Mouse (Mus musculus) limb, embryonic 11.5 days (tissue): ENCODE data around the gene Phactr1. TPM values are rescaled to one million over a fixed set of nuclear protein-coding genes. Genes with fewer than 3 reads are reported as not detected.
"Not testable (repeated sequence)": the region's sequence is repeated elsewhere in the genome, so short reads cannot be mapped to it uniquely, and the experiment has no call there.

Experiments used
- ATAC-seq: fragments of 200-750 bp; cut with Nextera tagmentation; 2 replicates; pipeline ENCODE4 v1.8.0; 2017; ENCODE audit warnings: low read depth; ENCODE audit not compliant: insufficient number of reproducible peaks, low FRiP score, low TSS enrichment
- DNase-seq: peaks from one replicate; pipeline ENCODE4 v3.0.0-alpha.2; 2015; ENCODE audit warnings: low spot score
- H3K27ac ChIP-seq: fragments of 300-500 bp; sonication (generic); replicated peaks from 2 replicates; pipeline ENCODE4 v1.5.1; 2014; ENCODE audit warnings: low read depth, mild to moderate bottlenecking, low read length
- H3K27me3 ChIP-seq: fragments of 300-500 bp; sonication (generic); 2 replicates; pipeline ENCODE4 v1.6.1; 2014; ENCODE audit warnings: mild to moderate bottlenecking, low read length, mixed read lengths; ENCODE audit not compliant: control insufficient read depth, insufficient read depth
- H3K36me3 ChIP-seq: fragments of 300-500 bp; sonication (generic); 2 replicates; pipeline ENCODE4 v1.6.1; 2014; ENCODE audit warnings: mild to moderate bottlenecking, low read length, moderate library complexity, mixed read lengths; ENCODE audit not compliant: control insufficient read depth, insufficient read depth
- H3K4me1 ChIP-seq: fragments of 300-500 bp; sonication (generic); 2 replicates; pipeline ENCODE4 v1.6.1; 2014; ENCODE audit warnings: low read length, mixed read lengths; ENCODE audit not compliant: control insufficient read depth, insufficient read depth
- H3K4me2 ChIP-seq: fragments of 300-500 bp; sonication (generic); 2 replicates; pipeline ENCODE4 v1.6.1; 2014; ENCODE audit warnings: low read depth, mild to moderate bottlenecking, moderate library complexity; ENCODE audit not compliant: severe bottlenecking
- H3K4me3 ChIP-seq: fragments of 300-500 bp; sonication (generic); 2 replicates; pipeline ENCODE4 v1.5.1; 2014; ENCODE audit warnings: low read depth, low read length
- H3K9ac ChIP-seq: fragments of 300-500 bp; sonication (generic); 2 replicates; pipeline ENCODE4 v1.6.1; 2014; ENCODE audit warnings: mild to moderate bottlenecking, low read length
- H3K9me3 ChIP-seq: fragments of 300-500 bp; sonication (generic); 2 replicates; pipeline ENCODE4 v1.6.1; 2016; ENCODE audit warnings: low read length; ENCODE audit not compliant: control insufficient read depth
- WGBS: fragments of 180-500 bp; shearing (Covaris S2); extraction: QIAGEN DNeasy Blood & Tissue Kit; methylation state at CpG from one replicate; pipeline ENCODE4 v1.1.7; 2014; 5-methylcytosine and 5-hydroxymethylcytosine counted together
- polyA plus RNA-seq: library from polyadenylated mRNA; unstranded; fragments of >200 nt; fragmentation: Nextera tagmentation; extraction: Ambion mirVana; gene quantifications from 2 replicates; pipeline ENCODE4 v1.2.1, GENCODE M21; 2014

Phactr1 gene
- polyA plus RNA-seq, 1 experiment from 2014 or later, result 5.4 TPM

DNA sequence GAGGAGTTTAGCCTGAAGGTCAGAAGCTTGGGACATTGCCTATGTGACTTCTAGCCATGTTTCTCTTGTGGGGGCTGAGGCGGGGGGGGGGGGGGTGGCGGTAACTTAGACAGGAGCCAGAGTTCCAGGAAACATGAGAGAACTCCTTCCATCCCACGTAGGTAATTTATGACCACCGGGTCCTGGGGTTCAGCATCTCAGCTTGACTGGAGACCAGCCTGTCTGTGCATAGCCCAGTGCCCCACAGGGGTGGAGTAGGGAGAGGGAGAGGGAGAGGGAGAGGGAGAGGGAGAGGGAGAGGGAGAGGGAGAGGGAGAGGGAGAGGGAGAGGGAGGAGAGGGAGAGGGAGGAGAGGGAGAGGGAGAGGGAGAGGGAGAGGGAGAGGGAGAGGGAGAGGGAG lies 264.8 kb downstream of the Phactr1 start:
- not testable (repeated sequence) for H3K4me2 ChIP-seq, H3K9ac ChIP-seq, H3K4me3 ChIP-seq, H3K36me3 ChIP-seq, DNase-seq, H3K9me3 ChIP-seq, H3K27me3 ChIP-seq, ATAC-seq, H3K4me1 ChIP-seq, H3K27ac ChIP-seq
- WGBS, result 20% methylated on average over 4 of the region's 4 CpGs

DNA sequence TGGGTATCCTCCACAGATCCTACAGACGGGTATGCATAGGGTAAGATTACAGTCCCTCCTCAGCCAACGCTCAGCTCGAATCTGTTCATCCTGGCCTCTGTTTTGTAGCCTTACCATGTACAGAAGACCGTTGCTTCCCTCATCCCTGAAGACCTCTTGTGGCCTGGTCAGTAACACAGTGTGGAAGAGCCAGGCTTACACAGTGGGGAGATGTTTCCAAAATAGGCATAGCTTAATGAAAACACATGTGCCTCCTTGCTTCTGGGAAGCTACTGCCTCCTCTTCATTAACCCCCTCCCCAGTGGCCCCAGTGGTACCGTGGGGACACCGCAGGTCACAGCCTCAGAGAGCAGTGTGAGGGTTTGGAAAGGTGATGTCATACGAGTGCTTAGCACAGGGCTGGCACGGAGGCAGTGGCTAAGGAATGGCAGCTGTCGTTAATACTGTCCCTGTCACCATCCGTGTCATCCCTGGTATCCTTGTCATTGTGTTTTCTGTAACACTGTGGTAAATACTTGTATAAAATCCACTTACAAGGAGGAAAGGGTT lies 268.4 kb downstream of the Phactr1 start:
- ATAC-seq (no peak), DNase-seq (no peak)
- H3K4me2 ChIP-seq, result no peak overlapping the region
- H3K9me3 ChIP-seq, result no peaks in the 10 kb centered on the region
- H3K27me3 ChIP-seq, result no peaks in the 10 kb centered on the region
- no peak overlapping the region for H3K27ac ChIP-seq
- WGBS, result 78% methylated on average over 10 of the region's 10 CpGs
- H3K36me3 ChIP-seq, result no peaks in the 10 kb centered on the region
- no peak overlapping the region for H3K9ac ChIP-seq
- no peak overlapping the region for H3K4me3 ChIP-seq
- no peaks in the 10 kb centered on the region for H3K4me1 ChIP-seq

DNA sequence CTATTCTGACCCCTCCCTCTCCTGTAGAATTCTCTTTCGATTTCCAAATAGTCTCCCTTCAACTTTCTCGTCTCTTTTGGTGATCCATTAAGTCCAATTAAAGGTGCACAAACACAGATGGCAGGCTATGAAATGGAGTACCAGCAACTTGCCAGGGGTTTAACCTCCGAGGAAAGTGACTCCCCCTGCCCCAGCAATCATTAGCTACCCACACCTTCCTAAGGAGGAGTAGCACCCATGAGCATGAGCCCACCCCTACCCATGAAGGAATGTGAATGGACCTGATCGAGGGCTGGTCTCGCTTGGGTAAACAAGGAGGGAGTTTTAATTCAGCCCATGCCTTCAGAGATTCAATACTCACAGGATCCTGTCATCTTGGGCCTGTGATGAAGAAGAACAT lies 268.9 kb downstream of the Phactr1 start:
- H3K27me3 ChIP-seq, result no peaks in the 10 kb centered on the region
- no peaks in the 10 kb centered on the region for H3K4me1 ChIP-seq
- ATAC-seq, result no peak

DNA sequence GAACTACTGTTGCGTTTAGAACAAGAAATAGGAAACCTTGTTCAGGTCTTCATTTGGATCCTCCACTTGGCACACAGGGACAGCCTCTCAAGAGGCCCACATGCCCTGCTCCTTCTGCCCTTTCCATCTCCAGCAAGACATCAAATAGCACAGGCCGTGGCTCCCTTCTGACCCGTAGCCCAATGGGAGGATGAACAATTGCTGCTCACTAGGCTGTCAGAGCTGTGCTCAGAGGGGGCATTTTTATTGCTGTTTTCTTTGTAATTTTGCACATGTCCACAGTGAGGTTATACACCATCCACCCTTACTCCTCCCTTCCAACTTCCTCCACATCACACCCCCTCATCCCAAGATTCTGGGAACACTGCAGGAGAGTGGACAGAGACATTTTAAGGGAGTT lies 269.6 kb downstream of the Phactr1 start:
- Histone ChIP-seq H3K27ac (no peak overlapping the region), H3K4me1 (no peaks in the 10 kb centered on the region), H3K27me3 (no peaks in the 10 kb centered on the region), H3K9me3 (no peaks in the 10 kb centered on the region), H3K4me3 (no peak overlapping the region), H3K36me3 (no peaks in the 10 kb centered on the region), H3K4me2 (no peak overlapping the region), H3K9ac (no peak overlapping the region)
- DNase-seq (no peak), ATAC-seq (no peak)
- WGBS, result 85% methylated on average over 3 of the region's 3 CpGs

More for the DNA sequence above, 268.9 kb downstream of the Phactr1 start:
- Histone ChIP-seq H3K4me3 (no peak overlapping the region), H3K9ac (no peak overlapping the region), H3K9me3 (no peaks in the 10 kb centered on the region), H3K36me3 (no peaks in the 10 kb centered on the region), H3K27ac (no peak overlapping the region), H3K4me2 (no peak overlapping the region)
- no peak for DNase-seq
- WGBS, result 71% methylated on average over 5 of the region's 5 CpGs

DNA sequence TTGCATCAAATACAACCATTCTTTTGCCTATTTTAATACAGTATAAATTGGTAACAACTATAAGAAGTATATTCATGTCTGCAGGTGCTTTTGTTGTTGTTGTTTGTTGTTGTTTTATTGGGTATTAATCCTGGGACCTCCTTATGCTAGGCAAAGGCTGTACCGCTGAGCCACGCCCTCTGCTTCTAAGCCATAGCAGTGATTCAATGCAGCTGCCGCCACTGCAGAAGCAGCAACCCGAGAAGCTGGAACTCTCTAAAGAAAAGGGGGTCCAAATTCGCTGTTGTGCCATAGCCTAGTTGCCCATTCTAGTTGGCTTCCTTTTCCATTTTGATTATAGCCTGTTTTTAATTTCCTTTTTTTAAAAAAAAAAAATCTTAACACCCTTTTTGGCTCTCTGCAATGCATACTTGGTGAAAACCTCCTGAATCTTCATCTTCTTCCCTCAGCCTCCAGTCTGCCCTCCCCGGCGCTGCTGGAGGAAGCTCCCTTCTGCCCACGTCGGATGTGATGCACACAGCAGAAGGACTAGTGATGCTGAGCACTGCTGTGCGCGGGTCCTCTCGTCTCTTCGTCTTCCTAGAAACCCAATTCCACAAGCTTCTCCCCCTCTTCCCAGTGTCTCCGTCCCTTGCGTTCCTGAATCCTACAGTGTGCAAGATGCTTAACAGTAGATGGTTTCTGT lies 271.8 kb downstream of the Phactr1 start:
- DNase-seq, result no peak
- WGBS, result 69% methylated on average over 15 of the region's 15 CpGs

DNA sequence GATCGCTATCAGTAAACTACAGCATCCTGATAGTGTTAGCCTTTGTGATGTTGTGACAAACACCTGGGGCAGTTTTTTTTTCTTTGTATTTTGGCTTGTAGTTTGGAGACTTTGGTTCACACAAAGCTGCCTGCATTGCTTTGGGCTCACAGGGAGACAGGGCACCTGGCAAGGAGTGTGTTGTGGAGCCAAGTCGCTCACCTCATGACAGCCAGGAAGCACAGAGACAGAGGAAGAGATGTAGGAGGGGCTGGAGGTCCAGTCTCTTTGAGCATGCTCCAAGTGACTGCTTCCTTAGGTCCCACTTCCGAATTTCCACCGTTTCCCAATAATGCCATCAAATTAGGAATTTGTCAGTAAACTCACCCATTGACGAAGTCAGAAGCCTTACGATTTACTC lies 272.6 kb downstream of the Phactr1 start:
- 90% methylated on average over 6 of the region's 6 CpGs for WGBS
- H3K9me3 ChIP-seq, result no peaks in the 10 kb centered on the region
- H3K4me3 ChIP-seq, result no peak overlapping the region
- no peak for DNase-seq
- H3K4me2 ChIP-seq, result no peak overlapping the region
- H3K27ac ChIP-seq, result no peak overlapping the region
- no peak for ATAC-seq
- no peak overlapping the region for H3K9ac ChIP-seq
- no peaks in the 10 kb centered on the region for H3K36me3 ChIP-seq
- H3K27me3 ChIP-seq, result no peaks in the 10 kb centered on the region
- no peaks in the 10 kb centered on the region for H3K4me1 ChIP-seq

More for the DNA sequence above, 271.8 kb downstream of the Phactr1 start:
- Histone ChIP-seq H3K27ac (no peak overlapping the region), H3K4me3 (no peak overlapping the region), H3K9me3 (no peaks in the 10 kb centered on the region), H3K36me3 (no peaks in the 10 kb centered on the region), H3K4me1 (no peaks in the 10 kb centered on the region), H3K27me3 (no peaks in the 10 kb centered on the region), H3K4me2 (no peak overlapping the region), H3K9ac (no peak overlapping the region)
- no peak for ATAC-seq

DNA sequence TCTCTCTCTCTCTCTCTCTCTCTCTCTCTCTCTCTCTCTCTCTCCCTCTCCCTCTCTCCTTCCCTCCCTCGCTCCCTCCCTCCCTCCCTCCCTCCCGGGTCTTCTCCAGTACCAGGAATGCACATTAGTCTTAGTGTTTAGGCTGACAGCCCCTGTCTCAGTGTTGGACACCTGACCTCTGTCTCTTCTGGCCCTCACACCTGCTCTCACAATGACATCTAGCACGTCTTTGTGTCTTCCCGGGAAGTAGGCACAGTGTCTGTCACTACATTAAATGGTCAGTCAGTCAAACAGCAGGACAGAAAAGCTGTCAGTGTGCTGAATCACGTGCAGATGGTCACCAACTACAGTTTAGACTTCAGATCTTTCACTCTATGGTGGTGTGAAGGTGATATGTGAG lies 273.7 kb downstream of the Phactr1 start:
- no peaks in the 10 kb centered on the region for H3K9me3 ChIP-seq
- H3K4me2 ChIP-seq, result no peak overlapping the region
- no peak for ATAC-seq
- no peak for DNase-seq
- H3K27me3 ChIP-seq, result no peaks in the 10 kb centered on the region
- H3K27ac ChIP-seq, result no peak overlapping the region
- no peaks in the 10 kb centered on the region for H3K4me1 ChIP-seq
- H3K9ac ChIP-seq, result no peak overlapping the region
- no peak overlapping the region for H3K4me3 ChIP-seq
- 70% methylated on average over 5 of the region's 5 CpGs for WGBS
- H3K36me3 ChIP-seq, result no peaks in the 10 kb centered on the region

DNA sequence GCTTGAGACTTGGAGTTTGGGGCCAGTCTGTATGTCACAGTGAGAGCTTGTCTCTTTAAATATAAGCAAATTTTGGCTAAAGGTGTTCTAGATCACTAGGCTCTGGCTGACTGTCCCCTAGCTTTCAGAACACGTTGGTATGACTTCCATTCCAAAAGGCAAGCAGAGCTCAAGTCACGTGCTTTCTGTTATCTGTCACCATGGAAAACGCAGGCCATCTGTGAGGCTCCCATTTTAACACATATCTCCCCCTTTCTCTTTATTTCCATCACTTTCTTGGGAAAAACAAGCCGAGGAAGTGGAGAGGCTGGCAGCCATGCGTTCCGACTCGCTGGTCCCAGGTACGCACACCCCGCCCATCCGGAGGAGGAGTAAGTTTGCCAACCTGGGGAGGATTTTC lies 275.9 kb downstream of the Phactr1 start:
- DNase-seq (no peak), ATAC-seq (no peak)
- Histone ChIP-seq H3K36me3 (no peaks in the 10 kb centered on the region), H3K27ac (no peak overlapping the region), H3K27me3 (no peaks in the 10 kb centered on the region), H3K4me1 (no peaks in the 10 kb centered on the region), H3K9me3 (no peaks in the 10 kb centered on the region), H3K4me2 (no peak overlapping the region), H3K9ac (no peak overlapping the region), H3K4me3 (no peak overlapping the region)
- WGBS, result 88% methylated on average over 10 of the region's 10 CpGs

DNA sequence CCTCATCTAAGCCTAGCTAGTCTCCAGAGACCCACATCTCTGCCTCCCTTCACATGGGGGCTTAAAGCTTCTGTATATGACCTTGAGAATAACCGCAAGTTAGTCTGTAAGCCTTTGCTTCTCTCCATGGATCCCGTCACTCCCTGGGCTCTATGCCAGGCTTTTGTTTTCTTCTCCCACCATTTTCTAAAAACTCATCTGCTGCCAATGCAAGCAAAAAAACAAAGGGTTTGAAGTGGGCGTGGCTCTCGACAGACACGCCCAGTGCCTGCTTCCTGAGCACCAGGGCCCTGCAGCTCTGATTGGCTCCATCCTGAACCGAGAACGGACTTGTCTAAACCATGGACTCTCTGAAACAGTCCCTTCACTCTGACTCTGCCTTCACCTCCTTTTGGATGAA lies 277.4 kb downstream of the Phactr1 start:
- Histone ChIP-seq H3K27ac (no peak overlapping the region), H3K9me3 (no peaks in the 10 kb centered on the region), H3K27me3 (no peaks in the 10 kb centered on the region), H3K4me1 (no peaks in the 10 kb centered on the region), H3K4me2 (no peak overlapping the region), H3K4me3 (no peak overlapping the region), H3K9ac (no peak overlapping the region), H3K36me3 (no peaks in the 10 kb centered on the region)
- ATAC-seq, result no peak
- DNase-seq, result no peak
- WGBS, result 69% methylated on average over 7 of the region's 7 CpGs
